Mouse (Mus musculus) cortical plate, adult 2 months (tissue): ENCODE results near the gene Acvrl1.

ENCODE experiments used
- CTCF ChIP-seq: fragments of 200-500 bp; IDR thresholded peaks from 2 replicates; pipeline ENCODE4 v1.5.1; 2011; ENCODE audit warnings: mild to moderate bottlenecking, control low read depth, low read length; ENCODE audit not compliant: insufficient read depth; ENCODE audit errors: extremely low read depth
- POLR2A ChIP-seq: fragments of 200-500 bp; IDR thresholded peaks from 2 replicates; pipeline ENCODE4 v1.6.1; 2011; ENCODE audit warnings: mild to moderate bottlenecking, low read length, control low read depth; ENCODE audit not compliant: insufficient read depth; ENCODE audit errors: extremely low read depth

DNA sequence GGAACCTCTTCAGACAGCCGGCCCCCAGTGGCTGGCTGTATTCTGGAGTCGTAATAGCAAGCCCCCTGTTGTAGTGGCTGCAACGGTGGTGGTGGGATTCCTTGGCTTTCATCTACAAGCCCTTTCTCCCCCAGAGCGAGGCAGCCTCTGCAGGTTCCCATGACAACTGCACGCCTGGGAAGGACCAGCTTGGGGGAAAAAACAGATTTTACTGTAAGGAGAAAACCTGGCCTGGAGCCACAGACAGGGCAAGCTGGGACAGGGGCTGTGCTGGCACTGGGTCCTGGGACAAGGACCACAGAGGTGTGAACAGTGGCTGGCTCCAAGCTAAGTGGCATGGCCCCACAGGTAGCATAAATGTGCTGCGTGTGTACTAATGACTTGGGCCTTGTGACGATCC lies 32.3 kb downstream of the Acvrl1 start:
- TF ChIP-seq POLR2A (no peak), CTCF (no peak)
